Mouse (Mus musculus) layer of hippocampus, adult 9-11 months (tissue): ENCODE measurements around the gene Cbx8.

ENCODE experiments used
- DNase-seq: peaks from one replicate; pipeline ENCODE4 v3.0.0; 2022

Cbx8 gene

GRCm38 (mm10) chr11:119026203-119026602 lies 14.6 kb downstream of the Cbx8 start:
- no peak for DNase-seq

DNA sequence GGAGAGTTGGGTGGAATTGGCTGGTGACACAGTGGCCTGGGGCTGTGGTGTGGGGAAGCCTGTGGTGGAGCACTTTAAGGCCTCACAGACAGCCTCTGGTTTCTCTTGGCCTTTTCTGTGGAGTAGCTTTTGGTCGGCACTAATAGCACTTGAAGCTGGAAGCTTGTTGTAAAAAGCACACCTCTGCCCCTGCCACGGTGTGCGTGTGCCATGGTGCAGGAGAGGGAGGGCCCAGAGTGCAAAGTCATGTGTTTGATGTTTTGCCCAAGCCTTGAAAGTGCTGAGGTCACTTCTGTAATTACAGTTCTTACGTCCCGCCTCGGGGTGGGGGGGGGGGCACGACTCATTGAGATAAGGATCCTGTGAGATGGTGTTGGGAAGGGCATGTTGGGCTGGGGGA lies 16.5 kb downstream of the Cbx8 start:
- DNase-seq = no peak

- DNase-seq = no peak
Measured at GRCm38 (mm10) chr11:119023616-119023980, 17.2 kb downstream of the Cbx8 start.

GRCm38 (mm10) chr11:119022895-119023615 lies 17.7 kb downstream of the Cbx8 start, which contains the start of gene Cbx2:
Gene Cbx2 (plus strand): TSS chr11:119022962.
- DNase-seq = peak; percentile 80

- DNase-seq = no peak
Measured at GRCm38 (mm10) chr11:119022068-119022894, 18.5 kb downstream of the Cbx8 start.

GRCm38 (mm10) chr11:119021180-119021579 lies 19.6 kb downstream of the Cbx8 start:
- DNase-seq = no peak

- no peak for DNase-seq
Measured at GRCm38 (mm10) chr11:119017506-119017905, 23.3 kb downstream of the Cbx8 start.

DNA sequence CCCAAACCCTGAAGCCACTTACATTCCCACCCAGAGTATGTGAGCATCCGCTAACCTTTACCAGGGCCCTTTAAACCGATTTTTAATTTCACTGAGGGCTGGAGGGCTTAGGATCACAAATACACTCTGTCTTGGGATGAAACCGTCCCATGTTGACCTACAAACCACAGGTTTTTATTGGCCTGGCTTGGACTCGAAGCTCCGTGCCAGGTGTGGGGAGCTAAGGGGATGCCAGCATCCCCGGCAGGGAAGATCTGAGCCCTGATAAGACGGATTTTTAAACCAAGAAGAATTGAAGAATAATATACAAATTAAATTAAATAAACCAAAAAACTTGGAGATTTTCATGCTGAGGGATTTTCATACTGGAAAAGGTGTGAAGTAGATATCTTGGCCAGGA lies 26.3 kb downstream of the Cbx8 start:
- DNase-seq = no peak

DNA sequence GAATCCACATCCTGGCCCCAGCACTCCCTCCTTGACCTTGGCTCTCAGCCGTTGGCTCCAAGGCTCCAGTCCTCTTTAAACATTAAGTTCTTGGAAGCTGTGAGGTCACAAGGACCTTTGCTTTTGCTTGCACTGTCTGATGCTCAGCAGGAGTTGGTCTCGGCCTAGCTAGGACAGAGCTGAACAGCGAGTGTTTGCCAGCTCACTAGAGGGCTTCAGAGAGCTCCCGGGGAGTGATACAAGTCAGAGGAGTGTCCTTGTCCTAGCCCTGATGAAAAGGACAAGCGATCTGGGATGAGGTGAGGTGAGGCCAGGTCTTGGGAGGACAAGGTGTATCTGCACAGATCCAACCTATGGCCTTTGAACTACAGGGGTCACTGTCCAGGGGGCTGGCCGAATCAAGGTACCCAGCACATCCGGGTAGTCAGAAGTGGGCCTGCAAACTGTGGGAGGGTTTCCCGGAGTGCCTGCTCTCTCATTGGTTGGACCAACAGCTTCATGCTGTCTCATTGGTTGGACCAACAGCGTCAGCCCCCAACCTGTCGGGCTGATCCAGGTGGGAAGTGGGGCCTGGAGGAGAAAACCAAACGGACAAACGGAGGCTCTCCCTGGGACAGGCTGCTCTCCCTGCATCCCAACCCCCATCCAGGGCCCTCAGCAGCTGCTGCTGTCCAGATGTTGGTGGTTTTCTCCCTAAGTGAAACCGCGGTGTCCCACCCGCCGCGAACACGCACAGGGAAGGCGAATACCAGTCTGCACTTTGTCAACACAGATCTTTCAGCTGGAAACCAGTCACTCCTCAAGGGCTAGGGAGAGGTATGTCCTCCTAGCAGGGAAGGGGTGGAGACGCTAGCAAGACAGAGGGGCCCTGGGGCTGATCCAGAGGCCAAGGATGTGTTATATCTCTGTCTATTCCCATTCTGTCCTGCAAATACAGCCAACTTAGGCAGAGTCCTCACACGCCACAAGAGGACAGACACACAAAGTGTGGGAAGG lies 33.0 kb downstream of the Cbx8 start:
- DNase-seq = no peak

DNA sequence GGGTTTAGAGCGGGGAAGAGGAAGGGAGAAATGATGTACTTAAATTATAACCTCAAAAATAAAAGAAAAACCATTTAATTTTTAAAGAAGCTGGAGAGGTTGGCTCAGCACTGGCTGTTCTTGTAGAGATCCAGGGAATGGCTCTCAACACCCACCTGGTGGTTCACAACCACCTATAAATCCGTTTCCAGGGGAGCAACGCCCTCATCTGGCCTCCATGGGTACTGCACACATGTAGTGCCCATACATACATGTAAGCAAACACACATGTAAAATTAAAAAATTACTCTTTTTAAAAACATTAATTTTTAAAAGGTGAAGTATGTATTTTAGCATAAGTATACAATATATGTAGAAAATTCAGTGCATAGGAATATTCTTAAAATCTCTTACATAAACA lies 34.3 kb downstream of the Cbx8 start:
- no peak for DNase-seq

GRCm38 (mm10) chr11:119005547-119006275 lies 35.1 kb downstream of the Cbx8 start:
- no peak for DNase-seq

- DNase-seq = no peak
Measured at GRCm38 (mm10) chr11:119001493-119002128, 39.2 kb downstream of the Cbx8 start.

DNA sequence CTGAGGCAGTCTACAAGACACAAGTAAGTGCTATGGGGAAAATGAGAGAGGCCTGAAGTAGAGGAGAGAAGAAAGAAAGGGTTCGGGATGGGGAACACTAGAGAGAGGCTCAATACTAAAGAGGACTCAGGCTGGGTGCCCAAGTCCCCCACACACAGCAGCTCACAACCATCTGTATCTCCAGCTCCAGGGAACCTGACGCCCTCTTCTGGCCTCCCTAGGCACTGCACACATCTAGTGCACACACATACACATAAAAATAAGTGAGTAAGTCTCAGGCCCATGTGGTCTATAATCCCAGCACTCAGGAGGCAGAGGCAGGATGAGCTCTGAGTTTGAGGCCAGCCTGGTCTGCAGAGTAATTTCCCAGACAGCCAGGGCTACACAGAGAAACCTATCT lies 39.9 kb downstream of the Cbx8 start:
- DNase-seq = no peak

DNA sequence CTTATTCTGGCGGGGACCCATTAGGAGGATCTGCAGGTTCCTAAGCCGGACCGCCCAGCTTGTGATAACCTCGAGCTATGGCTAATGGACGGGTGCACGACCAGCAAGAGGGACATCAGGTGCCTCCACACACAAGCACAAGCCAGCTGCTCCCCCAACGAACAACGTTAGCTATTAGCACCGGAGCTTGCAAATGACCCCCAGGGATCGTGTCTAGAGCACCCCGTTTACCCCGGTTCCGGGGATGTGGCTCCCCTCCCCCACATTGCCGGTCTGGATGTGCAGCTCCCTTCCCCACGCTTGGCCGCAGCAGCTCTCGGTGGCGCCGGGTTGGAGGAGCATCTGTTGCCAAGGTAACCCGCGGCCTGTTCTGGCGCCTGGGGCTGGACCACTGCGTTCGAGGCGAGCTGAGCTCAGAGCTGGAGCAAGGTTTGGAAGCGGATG lies 41.4 kb downstream of the Cbx8 start:
- DNase-seq = peak; percentile 38

DNA sequence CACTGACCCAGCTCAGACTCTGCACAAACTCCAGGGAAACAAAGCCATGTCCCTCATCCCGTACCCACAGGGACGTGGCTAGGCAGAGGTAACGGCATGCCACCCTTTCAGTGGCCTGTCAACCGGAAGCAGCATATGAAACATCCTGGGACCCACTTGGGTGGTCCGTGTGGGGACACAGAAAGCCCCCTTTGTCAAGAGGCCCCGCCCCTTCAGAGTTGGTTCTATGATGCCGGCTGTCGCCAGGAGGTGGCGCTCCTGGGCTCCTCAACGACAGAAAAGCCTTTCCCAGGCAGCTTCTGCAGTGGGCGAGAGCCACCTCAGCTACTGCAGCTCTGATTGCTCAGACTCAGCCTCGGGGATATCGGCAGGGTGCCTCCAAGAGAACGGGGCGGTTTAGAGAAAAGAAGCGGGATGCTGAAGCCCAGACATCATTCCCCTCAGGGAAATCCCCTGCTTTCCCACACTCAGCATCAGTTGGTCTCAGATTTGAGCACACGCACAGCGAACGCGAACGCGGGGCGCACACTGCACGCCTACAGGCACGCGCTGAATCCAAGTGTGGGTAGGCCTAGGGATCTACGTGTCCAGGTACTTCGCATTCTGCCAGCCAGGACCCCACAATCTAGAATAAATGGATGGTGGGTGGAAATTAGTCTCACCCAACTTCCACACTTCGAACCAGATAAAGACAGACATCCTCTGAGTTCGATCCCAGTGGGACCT lies 42.1 kb downstream of the Cbx8 start:
- DNase-seq = peak; percentile 76

DNA sequence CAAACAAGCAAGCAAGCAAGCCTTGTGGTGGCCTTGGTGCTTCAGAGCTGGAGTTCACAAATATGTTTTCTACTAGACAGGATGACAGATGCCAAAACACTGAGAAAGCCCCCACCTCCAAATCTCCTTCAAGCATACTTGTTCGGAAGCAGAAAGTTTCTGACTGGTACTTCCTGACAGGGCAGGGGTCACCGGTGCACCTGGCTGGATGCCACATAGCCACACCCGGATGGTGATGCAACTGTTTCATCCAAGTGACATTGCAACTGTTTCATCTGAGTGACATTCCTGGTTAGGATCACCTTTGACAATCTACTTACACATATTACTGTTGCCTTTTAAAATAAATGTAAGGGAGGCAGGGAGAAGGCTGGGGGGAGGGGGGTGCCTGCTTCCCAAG lies 43.6 kb downstream of the Cbx8 start:
- no peak for DNase-seq

DNA sequence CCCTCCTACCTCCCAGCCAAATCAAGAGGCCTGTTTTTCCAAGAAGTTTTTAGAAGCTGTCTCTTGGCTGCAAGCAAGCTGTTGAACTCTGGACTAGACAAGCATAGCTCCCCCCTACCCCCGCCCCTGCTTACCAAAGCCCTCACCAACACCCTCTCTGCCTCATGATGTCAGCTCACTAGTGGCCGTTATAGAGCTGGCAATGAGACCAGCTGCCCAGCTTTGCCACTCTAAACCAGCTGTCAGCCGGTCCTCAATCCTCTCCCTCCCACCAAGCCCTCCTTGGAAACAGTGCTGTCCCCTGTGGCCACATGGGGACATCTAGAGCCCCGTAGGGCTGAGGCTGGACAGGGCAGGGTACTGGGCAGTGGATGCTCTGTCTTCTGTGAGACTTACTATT lies 45.3 kb downstream of the Cbx8 start:
- DNase-seq = no peak

GRCm38 (mm10) chr11:118992781-118993180 lies 48.0 kb downstream of the Cbx8 start:
- no peak for DNase-seq

DNA sequence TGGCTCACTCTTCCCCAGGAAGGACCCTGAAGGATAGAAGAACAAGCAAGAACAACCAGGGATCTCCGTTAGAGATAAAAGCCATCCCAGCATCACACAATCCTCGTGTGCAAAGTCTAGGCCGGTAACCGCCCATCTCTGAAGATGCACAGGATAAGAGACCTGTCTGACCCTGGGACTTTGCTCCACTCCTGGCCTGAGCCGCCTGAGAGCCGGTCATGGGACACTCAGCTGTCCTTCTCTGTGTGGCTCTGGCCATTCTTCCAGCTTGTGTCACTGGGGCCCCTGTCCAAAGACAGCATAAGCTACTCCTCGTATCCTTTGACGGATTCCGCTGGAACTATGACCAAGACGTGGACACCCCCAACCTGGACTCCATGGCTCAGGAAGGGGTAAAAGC lies 52.8 kb downstream of the Cbx8 start, which contains the start of gene Enpp7:
TSS of gene Enpp7 (plus strand) at position 190 of the 400 bp plus-strand sequence.
- DNase-seq = no peak
